Mouse (Mus musculus) liver, embryonic 14.5 days (tissue): ENCODE results near the gene Vps13d. TPM values are rescaled to one million over a fixed set of nuclear protein-coding genes. Genes with fewer than 3 reads are reported as not detected.

ENCODE experiments used
- ATAC-seq: fragments of 200-750 bp; cut with Nextera tagmentation; 2 replicates; pipeline ENCODE4 v1.8.0; 2017; ENCODE audit warnings: moderate number of reproducible peaks, mild to moderate bottlenecking, moderate library complexity; ENCODE audit not compliant: insufficient read depth
- DNase-seq, 3 experiments: peaks; one replicate each; pipeline ENCODE4 v3.0.0-alpha.2; 2012 to 2013; ENCODE audit warnings: low read depth in 3 of 3, low spot score in 3 of 3
- H3K27ac ChIP-seq: fragments of 300-500 bp; sonication (generic); 2 replicates; pipeline ENCODE4 v1.5.1; 2014; ENCODE audit warnings: moderate library complexity, mild to moderate bottlenecking, control low read depth, inconsistent platforms
- H3K27me3 ChIP-seq: fragments of 300-500 bp; sonication (generic); 2 replicates; pipeline ENCODE4 v1.6.1; 2014; ENCODE audit warnings: mild to moderate bottlenecking, low read length, moderate library complexity; ENCODE audit not compliant: control insufficient read depth, insufficient read depth
- H3K36me3 ChIP-seq: fragments of 300-500 bp; sonication (generic); replicated peaks from 2 replicates; pipeline ENCODE4 v1.6.1; 2014; ENCODE audit warnings: low read depth; ENCODE audit not compliant: control insufficient read depth, insufficient read depth
- H3K4me1 ChIP-seq, 2 experiments: fragments of 200-500 bp in 1 of 2; fragments of 300-500 bp in 1 of 2; sonication (generic) in 1 of 2; replicated peaks; 2 replicates each; pipeline ENCODE4 v1.6.1; 2012 to 2014; ENCODE audit warnings: antibody characterized with exemption in 1 of 2, inconsistent platforms in 1 of 2, low read length in 1 of 2; ENCODE audit not compliant: control insufficient read depth in 2 of 2, insufficient read depth in 2 of 2
- H3K4me2 ChIP-seq: fragments of 300-500 bp; sonication (generic); 2 replicates; pipeline ENCODE4 v1.6.1; 2014; ENCODE audit warnings: low read depth, mild to moderate bottlenecking, control low read depth, moderate library complexity
- H3K4me3 ChIP-seq, 2 experiments: fragments of 200-500 bp in 1 of 2; fragments of 300-500 bp in 1 of 2; sonication (generic) in 1 of 2; 2 replicates each; pipeline ENCODE4 v1.5.1; 2012 to 2014; ENCODE audit warnings: low read depth in 2 of 2, low read length in 2 of 2, mild to moderate bottlenecking in 2 of 2, control low read depth in 1 of 2, inconsistent platforms in 1 of 2, moderate library complexity in 1 of 2; ENCODE audit not compliant: insufficient read depth in 1 of 2
- H3K9ac ChIP-seq: fragments of 300-500 bp; sonication (generic); replicated peaks from 2 replicates; pipeline ENCODE4 v1.6.1; 2014; ENCODE audit warnings: mild to moderate bottlenecking, control low read depth, moderate library complexity
- H3K9me3 ChIP-seq: fragments of 300-500 bp; sonication (generic); 2 replicates; pipeline ENCODE4 v1.6.1; 2016; ENCODE audit warnings: low read length, mixed read lengths; ENCODE audit not compliant: control insufficient read depth
- CTCF ChIP-seq: IDR thresholded peaks from 2 replicates; pipeline ENCODE4 v1.5.1; 2016; ENCODE audit warnings: antibody characterized with exemption, low read depth, control low read depth
- EP300 ChIP-seq: IDR thresholded peaks from 2 replicates; pipeline ENCODE4 v1.6.1; 2016; ENCODE audit warnings: antibody characterized with exemption, low read depth
- WGBS: fragments of 180-500 bp; shearing (Covaris S2); extraction: QIAGEN DNeasy Blood & Tissue Kit; methylation state at CpG from one replicate; pipeline ENCODE4 v1.1.7; 2014; ENCODE audit not compliant: insufficient replicate concordance; 5-methylcytosine and 5-hydroxymethylcytosine counted together
- polyA plus RNA-seq, 2 experiments: library from polyadenylated mRNA; depleted of rRNA in 1 of 2; stranded (reverse) in 1 of 2; unstranded in 1 of 2; fragments of >200 nt; fragmentation: Nextera tagmentation in 1 of 2; extraction: Ambion mirVana in 1 of 2; gene quantifications; 2 replicates each; pipeline versions ENCODE4 v1.2.1 to v1.2.3; 2012 to 2014

Gene Vps13d
- polyA plus RNA-seq (2012; rRNA removed) (3.9 and 7.1 TPM in 2 replicates), polyA plus RNA-seq (2014; fragmentation: Nextera tagmentation; extraction: Ambion mirVana) (4.8 and 5.3 TPM in 2 replicates)

DNA sequence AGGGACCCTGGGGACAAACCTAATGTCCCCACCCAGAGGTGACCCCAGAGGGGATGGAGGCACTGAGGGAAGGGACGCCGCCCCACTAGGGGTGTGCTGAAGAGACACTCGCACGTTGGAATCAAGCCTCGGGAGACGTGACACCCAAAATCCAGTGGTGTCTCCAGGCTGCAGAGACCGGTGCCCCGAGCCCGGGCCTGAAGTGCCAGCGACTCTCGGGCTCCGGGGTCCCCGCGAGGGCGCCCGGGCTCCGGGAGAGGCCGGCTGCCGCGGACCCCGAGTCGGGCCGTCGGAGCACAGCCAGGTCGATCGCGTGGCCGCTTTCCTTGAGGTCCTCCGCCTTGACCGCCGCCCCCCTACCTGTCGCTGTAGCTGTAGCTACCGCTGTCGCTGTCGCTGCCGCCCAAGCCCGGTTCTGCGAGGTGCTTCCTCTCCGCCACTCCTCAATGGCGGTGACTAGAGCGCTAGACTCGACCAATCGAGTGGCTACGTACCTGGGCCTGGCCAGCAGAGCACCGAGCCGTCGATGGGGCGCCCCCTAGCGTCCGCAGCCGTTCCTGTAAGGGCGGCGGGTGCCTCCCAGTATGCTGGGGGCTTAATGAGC lies at the start of gene Vps13d:
TSS of gene Vps13d (minus strand) at position 447 of the 604 bp plus-strand sequence.
- no peak; the same call in 1 of the 2 replicates for TF ChIP-seq EP300
- peak; percentile 100 for TF ChIP-seq CTCF
- WGBS = under 1% methylated on average over 53 of the region's 53 CpGs
- peak within 1 kb of the TSS; percentile 87 for H3K4me2 ChIP-seq
- ATAC-seq (peak; percentile 88), DNase-seq (peak; percentile 87 to 90 (median 89))
- H3K9ac ChIP-seq = peak within 1 kb of the TSS; percentile 86
- H3K27ac ChIP-seq = peak within 1 kb of the TSS; percentile 52
- H3K36me3 ChIP-seq = peaks cover 11% of the 10 kb centered on the region
- H3K4me3 ChIP-seq = peak within 1 kb of the TSS; percentile 89 to 93
- peaks cover 45 to 48% of the 10 kb centered on the region in 2 experiments for H3K4me1 ChIP-seq
- no peaks in the 10 kb centered on the region for H3K27me3 ChIP-seq
- H3K9me3 ChIP-seq = no peaks in the 10 kb centered on the region

DNA sequence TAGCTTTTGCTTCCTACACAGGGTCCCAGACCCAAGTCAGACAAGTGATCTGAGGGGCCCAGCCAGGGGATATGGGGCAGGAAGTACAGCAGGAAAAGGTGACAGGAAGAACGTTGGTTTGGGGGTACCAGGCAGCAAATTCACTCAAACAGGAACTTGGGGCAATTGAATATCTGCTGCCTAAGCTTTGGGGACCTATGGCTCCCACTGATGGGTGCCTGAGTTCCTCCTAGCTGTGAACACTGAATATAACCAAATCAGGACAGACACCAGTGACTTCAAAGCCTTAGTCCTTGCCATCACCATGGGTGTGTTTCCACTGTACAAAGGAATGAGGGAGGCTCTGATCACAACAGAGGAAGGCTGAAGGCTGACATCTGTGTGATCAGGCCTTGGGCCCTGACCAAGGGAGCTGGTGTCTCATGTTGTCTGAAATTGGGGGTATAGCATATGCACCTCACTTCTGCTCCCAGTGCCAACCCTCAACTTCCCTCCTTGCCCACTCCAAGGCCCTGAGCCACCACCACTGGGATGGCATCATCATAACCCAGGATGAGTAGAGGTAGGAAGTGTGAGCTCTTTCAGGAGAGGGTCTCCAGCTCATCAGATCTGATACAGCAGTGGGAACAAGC lies 48.0 kb upstream of the Vps13d start:
- Histone ChIP-seq H3K4me2 (no peak overlapping the region), H3K9me3 (no peaks in the 10 kb centered on the region), H3K27ac (no peak overlapping the region), H3K36me3 (no peaks in the 10 kb centered on the region), H3K9ac (no peak overlapping the region), H3K4me1 (peaks cover 0 to 3% of the 10 kb centered on the region in 2 experiments; a peak in 2 of 4 replicates), H3K27me3 (peaks cover 4% of the 10 kb centered on the region), H3K4me3 (no peak overlapping the region)
- ATAC-seq = no peak
- no peak for TF ChIP-seq EP300
- TF ChIP-seq CTCF = no peak
- 4% methylated on average over 1 of the region's 1 CpGs for WGBS
- DNase-seq = no peak

DNA sequence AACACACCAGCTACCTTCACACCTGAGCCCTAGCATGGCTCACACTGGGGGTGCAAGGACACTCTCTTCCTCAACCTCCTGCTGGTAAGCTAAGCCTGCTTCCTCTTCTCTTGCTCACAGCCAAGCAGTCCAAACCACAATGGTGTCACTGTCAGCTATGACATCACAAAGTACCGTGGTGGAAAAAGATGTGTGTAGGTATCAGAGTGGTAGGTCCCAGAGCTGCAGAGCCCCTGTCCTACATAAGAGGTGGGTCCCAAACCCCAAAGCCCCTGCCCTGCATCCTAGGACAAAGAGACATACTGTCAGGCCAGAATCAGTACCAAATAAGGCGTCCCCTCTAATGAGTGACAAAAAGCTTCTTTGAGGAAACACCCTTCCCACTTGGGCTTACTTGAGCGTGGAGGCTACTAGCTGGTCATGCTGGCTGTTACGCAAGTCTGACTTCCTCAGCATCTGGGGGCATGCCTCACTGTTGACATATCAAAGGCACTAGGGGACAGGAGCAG lies 46.0 kb upstream of the Vps13d start:
- 30% methylated on average over 4 of the region's 4 CpGs for WGBS
- H3K9me3 ChIP-seq = no peaks in the 10 kb centered on the region
- H3K36me3 ChIP-seq = no peaks in the 10 kb centered on the region
- H3K27ac ChIP-seq = no peak overlapping the region
- ATAC-seq (peak; percentile 36; the same call in 1 of the 2 replicates), DNase-seq (no peak)
- H3K9ac ChIP-seq = no peak overlapping the region
- no peak overlapping the region for H3K4me2 ChIP-seq
- H3K27me3 ChIP-seq = no peaks in the 10 kb centered on the region; the same call in 1 of the 2 replicates
- H3K4me1 ChIP-seq = peaks cover 0 to 3% of the 10 kb centered on the region in 2 experiments; a peak in 2 of 4 replicates
- no peak overlapping the region for H3K4me3 ChIP-seq
- no peak for TF ChIP-seq EP300
- TF ChIP-seq CTCF = no peak

DNA sequence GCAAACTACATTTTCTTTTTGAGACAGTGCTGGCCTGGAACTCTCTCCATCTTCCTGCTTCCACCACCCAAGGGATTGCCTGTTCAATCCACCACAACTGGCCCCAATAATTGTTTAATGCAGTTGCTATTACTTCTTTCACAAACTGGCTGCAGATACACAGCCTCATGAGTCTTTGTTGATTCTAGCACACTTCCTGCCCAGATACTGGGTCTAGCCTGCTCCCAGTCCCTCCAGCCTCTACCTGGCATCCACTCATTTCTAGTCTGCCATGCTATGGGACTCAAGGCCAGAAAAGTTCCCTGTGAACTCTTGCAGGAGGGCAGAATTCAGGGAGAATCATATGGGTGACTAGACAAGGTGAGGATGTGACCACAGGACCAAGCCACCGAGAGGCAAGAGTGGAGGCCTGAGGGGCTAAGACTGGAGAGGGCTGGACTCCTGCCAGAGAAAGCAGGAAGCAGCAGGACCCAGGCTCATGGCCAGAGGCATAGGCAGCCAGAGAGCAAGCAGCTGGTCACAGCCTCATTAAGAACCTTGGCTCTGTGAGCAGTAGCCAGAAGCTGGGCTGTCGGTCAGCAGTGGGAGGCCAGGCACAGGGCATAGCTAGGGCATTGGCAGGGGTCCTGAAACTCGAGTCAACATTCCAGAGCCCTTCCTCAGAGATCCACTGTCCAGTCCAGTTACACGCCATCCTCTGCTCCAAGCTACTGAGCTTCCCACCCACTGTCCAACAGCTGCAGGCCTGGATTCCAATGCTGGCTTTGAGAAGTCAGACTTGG lies 44.4 kb upstream of the Vps13d start:
- no peak for DNase-seq
- no peaks in the 10 kb centered on the region for H3K27me3 ChIP-seq
- H3K4me1 ChIP-seq = no peaks in the 10 kb centered on the region; a peak in 2 of 4 replicates
- H3K4me3 ChIP-seq = no peak overlapping the region
- H3K27ac ChIP-seq = no peak overlapping the region
- no peaks in the 10 kb centered on the region for H3K9me3 ChIP-seq
- H3K4me2 ChIP-seq = no peak overlapping the region
- no peaks in the 10 kb centered on the region for H3K36me3 ChIP-seq
- TF ChIP-seq EP300 = no peak
- TF ChIP-seq CTCF = no peak
- 46% methylated on average over 4 of the region's 4 CpGs for WGBS
- no peak overlapping the region for H3K9ac ChIP-seq
- 0 out of 2 replicates have a peak, but pooled peaks have one; percentile 18 for ATAC-seq

DNA sequence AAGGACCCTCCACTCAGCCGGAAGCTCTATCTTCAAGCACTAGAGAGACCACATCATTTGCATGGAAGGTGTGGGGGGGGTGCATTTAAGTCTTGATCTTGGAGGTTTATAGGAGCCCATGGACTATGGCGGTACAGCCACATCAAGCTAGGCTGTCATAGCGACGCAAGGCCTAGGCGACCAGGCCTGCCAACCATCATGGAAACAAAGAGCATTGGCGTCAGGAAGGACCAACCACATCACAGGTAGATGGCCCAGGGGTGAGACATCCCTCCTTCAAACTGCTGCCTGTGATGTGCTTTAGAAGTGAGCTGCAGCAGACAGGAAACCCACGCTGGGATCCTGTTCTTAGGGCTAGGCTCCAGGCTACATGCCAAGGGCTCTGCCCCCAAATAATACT lies 41.2 kb upstream of the Vps13d start:
- no peaks in the 10 kb centered on the region for H3K9me3 ChIP-seq
- no peaks in the 10 kb centered on the region for H3K36me3 ChIP-seq
- H3K27me3 ChIP-seq = no peaks in the 10 kb centered on the region
- DNase-seq (no peak), ATAC-seq (no peak)
- no peak overlapping the region for H3K9ac ChIP-seq
- no peak overlapping the region for H3K27ac ChIP-seq
- 74% methylated on average over 7 of the region's 7 CpGs for WGBS
- peaks cover 0 to 2% of the 10 kb centered on the region in 2 experiments; a peak in 2 of 4 replicates for H3K4me1 ChIP-seq
- H3K4me3 ChIP-seq = no peak overlapping the region
- H3K4me2 ChIP-seq = no peak overlapping the region
- TF ChIP-seq EP300 (no peak), CTCF (no peak)
